In the genomic region with DNA sequence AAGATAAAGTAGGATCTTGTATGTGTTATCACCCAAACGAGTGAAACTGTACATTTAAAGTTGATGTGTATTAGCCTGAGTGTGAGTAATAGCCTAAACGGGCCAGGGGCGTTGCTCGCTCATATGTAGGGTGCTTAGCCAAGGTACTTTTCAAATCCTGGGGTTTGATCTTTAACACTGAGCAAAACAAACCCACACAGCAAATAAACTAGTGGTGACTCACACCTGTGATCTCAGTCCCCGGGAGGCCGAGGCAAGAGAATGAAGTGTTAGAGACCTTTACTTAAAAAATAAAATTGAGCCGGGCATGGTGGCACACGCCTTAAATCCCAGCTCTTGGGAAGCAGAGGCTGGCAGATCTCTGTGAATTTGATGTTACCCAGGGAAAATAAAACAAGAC, we compare ENCODE assay signal across 8 mouse cellular contexts. TPM values are rescaled to one million over a fixed set of nuclear protein-coding genes. Genes with fewer than 3 reads are reported as not detected.
DNase-seq lines count a peak whose midpoint lies in the region; ATAC-seq lines count a peak whose summit lies in the region.

No protein-coding gene starts in this region.

- H3K9me3 ChIP-seq in heart, embryonic 16.5 days (replicated peaks; ENCODE audit: control insufficient read depth, low read length) = no peaks in the 10 kb centered on the region
- H3K9me3 ChIP-seq in hindbrain, embryonic 12.5 days (replicated peaks) = no peaks in the 10 kb centered on the region
- H3K9me3 ChIP-seq in midbrain, embryonic 13.5 days = no peaks in the 10 kb centered on the region

- no peak for ATAC-seq in heart, embryonic 16.5 days (replicated peaks; ENCODE audit: extremely low read depth, insufficient read depth, low FRiP score)
- peak; percentile 30 for ATAC-seq in hindbrain, embryonic 12.5 days (ENCODE audit: low FRiP score)
- peak; percentile 35; the same call in 1 of the 2 replicates for ATAC-seq in midbrain, embryonic 13.5 days

- H3K27me3 ChIP-seq in heart, embryonic 16.5 days (ENCODE audit: control insufficient read depth, insufficient read depth, low read length) = no peaks in the 10 kb centered on the region
- H3K27me3 ChIP-seq in hindbrain, embryonic 12.5 days = no peaks in the 10 kb centered on the region
- H3K27me3 ChIP-seq in midbrain, embryonic 13.5 days = no peaks in the 10 kb centered on the region

- H3K4me3 ChIP-seq in heart, embryonic 16.5 days (ENCODE audit: low read length) = no peak overlapping the region; the same call in 1 of the 2 replicates
- H3K4me3 ChIP-seq in hindbrain, embryonic 12.5 days = 0 out of 2 replicates have a peak overlapping the region, but pooled peaks have one; percentile 94
- H3K4me3 ChIP-seq in midbrain, embryonic 13.5 days (replicated peaks) = peak overlapping the region; percentile 99

- H3K27ac ChIP-seq in heart, embryonic 16.5 days (ENCODE audit: low read length) = no peak overlapping the region
- H3K27ac ChIP-seq in hindbrain, embryonic 12.5 days = 0 out of 2 replicates have a peak overlapping the region, but pooled peaks have one; percentile 58
- peak overlapping the region; percentile 78 for H3K27ac ChIP-seq in midbrain, embryonic 13.5 days

- H3K4me2 ChIP-seq in heart, embryonic 16.5 days (ENCODE audit: low read depth, low read length) = peak overlapping the region; percentile 72; the same call in 1 of the 2 replicates
- H3K4me2 ChIP-seq in hindbrain, embryonic 12.5 days (replicated peaks) = peak overlapping the region; percentile 67
- peak overlapping the region; percentile 57 for H3K4me2 ChIP-seq in midbrain, embryonic 13.5 days (replicated peaks)

- 76% methylated on average over 8 of the region's 8 CpGs for WGBS in heart, embryonic 16.5 days
- WGBS in hindbrain, embryonic 12.5 days = 87% methylated on average over 8 of the region's 8 CpGs
- WGBS in midbrain, embryonic 13.5 days = 87% methylated on average over 8 of the region's 8 CpGs

- no peak for DNase-seq in heart, adult 9 months (ENCODE audit: low spot score in 2 of 2)
- DNase-seq in MN1 (ENCODE audit: low spot score) = peak; percentile 21
- DNase-seq in right cerebral cortex, adult 2 months (ENCODE audit: low spot score in 2 of 2) = no peak
- no peak for DNase-seq in embryo, embryonic 9.5 days (ENCODE audit: extremely low spot score)
- DNase-seq in frontal cortex, postnatal 10 days (ENCODE audit: low spot score in 2 of 2) = no peak

- H3K36me3 ChIP-seq in heart, embryonic 16.5 days (ENCODE audit: control insufficient read depth, insufficient read depth) = peaks cover 14% of the 10 kb centered on the region
- peaks cover 21% of the 10 kb centered on the region for H3K36me3 ChIP-seq in hindbrain, embryonic 12.5 days
- peaks cover 18% of the 10 kb centered on the region for H3K36me3 ChIP-seq in midbrain, embryonic 13.5 days

- peak overlapping the region; percentile 59; the same call in 1 of the 2 replicates for H3K9ac ChIP-seq in heart, embryonic 16.5 days (ENCODE audit: low read length)
- peak overlapping the region; percentile 52; the same call in 1 of the 2 replicates for H3K9ac ChIP-seq in hindbrain, embryonic 12.5 days
- H3K9ac ChIP-seq in midbrain, embryonic 13.5 days (replicated peaks) = peak overlapping the region; percentile 64; the same call in 1 of the 2 replicates

- peaks cover 9% of the 10 kb centered on the region for H3K4me1 ChIP-seq in heart, embryonic 16.5 days (ENCODE audit: control insufficient read depth, insufficient read depth, low read length)
- H3K4me1 ChIP-seq in hindbrain, embryonic 12.5 days = peaks cover 12% of the 10 kb centered on the region
- H3K4me1 ChIP-seq in midbrain, embryonic 13.5 days (replicated peaks) = peaks cover 15% of the 10 kb centered on the region

RNA-seq across cellular contexts. Expression of a gene that starts 0.8 kb away (rescaled TPM):
- 5.6 and 7.3 TPM in 2 replicates for polyA plus RNA-seq in heart, embryonic 16.5 days (2015; fragmentation: Nextera tagmentation; extraction: Ambion mirVana)
- polyA plus RNA-seq in hindbrain, embryonic 12.5 days (2016; fragmentation: Nextera tagmentation; extraction: Ambion mirVana) = 8.5 and 9.1 TPM in 2 replicates
- 8.7 and 10.2 TPM in 2 replicates for polyA plus RNA-seq in midbrain, embryonic 13.5 days (2015; fragmentation: Nextera tagmentation; extraction: Ambion mirVana)

RNA-seq across cellular contexts. Expression of a gene that starts 22.1 kb away (rescaled TPM):
- polyA plus RNA-seq in heart, embryonic 16.5 days (2015; fragmentation: Nextera tagmentation; extraction: Ambion mirVana) = 5.3 and 5.6 TPM in 2 replicates
- polyA plus RNA-seq in hindbrain, embryonic 12.5 days (2016; fragmentation: Nextera tagmentation; extraction: Ambion mirVana) = 3.0 and 3.5 TPM in 2 replicates
- 0.62 and 0.74 TPM in 2 replicates for polyA plus RNA-seq in midbrain, embryonic 13.5 days (2015; fragmentation: Nextera tagmentation; extraction: Ambion mirVana)

RNA-seq across cellular contexts. Expression of a gene that starts 37.0 kb away (rescaled TPM):
- 11.5 and 11.7 TPM in 2 replicates for polyA plus RNA-seq in heart, embryonic 16.5 days (2015; fragmentation: Nextera tagmentation; extraction: Ambion mirVana)
- 15.7 TPM in 2 replicates for polyA plus RNA-seq in hindbrain, embryonic 12.5 days (2016; fragmentation: Nextera tagmentation; extraction: Ambion mirVana)
- 14.2 and 15.4 TPM in 2 replicates for polyA plus RNA-seq in midbrain, embryonic 13.5 days (2015; fragmentation: Nextera tagmentation; extraction: Ambion mirVana)
